Mouse (Mus musculus) liver, embryonic 14.5 days (tissue): ENCODE results near the gene Vax1.

Experiments
- CTCF ChIP-seq: IDR thresholded peaks from 2 replicates; pipeline ENCODE4 v1.5.1; 2016; ENCODE audit warnings: antibody characterized with exemption, low read depth, control low read depth
- EP300 ChIP-seq: IDR thresholded peaks from 2 replicates; pipeline ENCODE4 v1.6.1; 2016; ENCODE audit warnings: antibody characterized with exemption, low read depth

- TF ChIP-seq EP300 (no peak), CTCF (no peak)
Measured at GRCm38 (mm10) chr19:59165577-59165976, 4.3 kb downstream of the Vax1 start.
